Mouse (Mus musculus): ENCODE data around the gene Hic1. TPM values are rescaled to one million over a fixed set of nuclear protein-coding genes. Genes with fewer than 3 reads are reported as not detected.

The Hic1 gene
- polyA plus RNA-seq, 1 experiment from 2014 or later, result 0.17 TPM

DNA sequence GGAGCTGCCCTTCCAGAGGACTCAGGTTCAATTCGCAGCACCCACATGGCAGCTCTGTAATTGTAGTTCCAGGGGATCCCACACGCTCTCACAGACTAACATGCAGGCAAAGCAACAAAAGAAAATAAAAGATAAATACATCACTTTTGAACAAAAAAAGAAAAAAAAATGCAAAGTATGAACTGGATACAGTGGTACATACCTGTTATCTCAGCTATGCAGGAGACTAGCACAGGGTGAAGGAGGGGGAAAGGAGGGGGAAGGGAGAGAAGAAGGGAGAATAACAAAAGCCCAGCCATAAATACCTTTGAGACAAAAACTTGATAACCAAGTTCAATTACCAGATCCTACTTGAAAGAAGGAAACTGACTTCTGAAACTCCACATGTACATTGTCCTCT lies 44.9 kb downstream of the Hic1 start:
- ATAC-seq, result no peak
- ChIA-PET POLR2A (no interaction called here), CTCF (interaction anchor here (0.8 to 1.2 kb wide), 2 partner anchors 14 to 51 kb away, joined by 3 read pairs; no protein-coding TSS in a partner anchor)
- H3K27me3 ChIP-seq, result no peaks in the 10 kb centered on the region
- TF ChIP-seq CTCF (IDR thresholded peaks at IDR 0.05), result no peak
- in situ Hi-C loops (cut with MboI; ENCODE audit: low pct_unique_long_range_greater_than_20kb), result no loop called here
- DNase-seq (ENCODE audit: low read depth, low spot score), result no peak

DNA sequence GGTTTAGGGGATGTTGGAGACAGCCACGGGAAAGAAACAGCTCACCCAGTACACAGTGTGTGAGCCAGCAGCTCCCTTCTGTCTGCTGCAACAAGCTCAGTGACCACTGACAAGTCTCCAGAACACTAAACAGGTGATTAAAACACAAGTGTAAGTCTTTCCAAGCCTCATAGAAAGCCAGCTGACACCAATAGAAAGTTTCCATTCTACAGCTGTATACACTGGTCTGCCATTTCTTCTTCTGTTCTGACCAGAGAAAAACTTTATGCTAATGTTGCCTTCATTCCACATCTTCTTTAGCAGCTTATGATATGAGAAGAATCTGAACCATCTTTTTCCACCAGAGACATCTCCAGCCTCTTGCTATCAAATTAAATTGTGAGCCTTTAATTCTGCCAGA lies 48.0 kb downstream of the Hic1 start:
- ChIA-PET POLR2A (no interaction called here), CTCF (interaction anchor here (0.9 to 1.7 kb wide), 4 partner anchors 10 to 206 kb away, joined by 3 to 5 read pairs (median 4); no protein-coding TSS in a partner anchor)
- in situ Hi-C loops (cut with MboI; ENCODE audit: low pct_unique_long_range_greater_than_20kb), result no loop called here
- TF ChIP-seq CTCF (IDR thresholded peaks at IDR 0.05), result no peak
- no peak for ATAC-seq
- DNase-seq (ENCODE audit: low read depth, low spot score), result no peak
- H3K27me3 ChIP-seq, result no peaks in the 10 kb centered on the region

DNA sequence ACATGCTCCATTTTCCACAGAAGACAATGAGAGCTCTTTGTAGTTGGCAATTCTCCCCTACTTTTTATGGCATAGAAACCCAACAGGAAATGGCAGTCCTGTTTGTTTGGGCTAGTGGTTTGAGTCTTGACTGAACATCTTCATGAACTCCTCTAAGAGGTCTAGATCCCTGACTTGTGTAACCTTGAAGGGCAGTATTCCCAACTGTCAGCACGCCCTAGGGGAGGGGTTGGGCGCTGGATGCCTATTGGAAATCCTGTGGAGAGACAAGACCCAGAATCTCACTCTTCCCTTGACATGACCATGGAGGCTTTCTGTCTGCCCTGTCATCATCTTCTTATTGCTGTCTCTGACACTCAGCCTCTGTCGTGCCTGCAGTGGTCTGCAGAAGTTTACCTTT lies 49.5 kb downstream of the Hic1 start:
- DNase-seq (ENCODE audit: low read depth, low spot score) (no peak), ATAC-seq (no peak)
- TF ChIP-seq CTCF (IDR thresholded peaks at IDR 0.05), result no peak
- ChIA-PET POLR2A (no interaction called here), CTCF (interaction anchor here (0.8 kb wide), 1 partner anchor 139 kb away, joined by 3 read pairs; no protein-coding TSS in a partner anchor)
- H3K27me3 ChIP-seq, result no peaks in the 10 kb centered on the region
- in situ Hi-C loops (cut with MboI; ENCODE audit: low pct_unique_long_range_greater_than_20kb), result no loop called here

DNA sequence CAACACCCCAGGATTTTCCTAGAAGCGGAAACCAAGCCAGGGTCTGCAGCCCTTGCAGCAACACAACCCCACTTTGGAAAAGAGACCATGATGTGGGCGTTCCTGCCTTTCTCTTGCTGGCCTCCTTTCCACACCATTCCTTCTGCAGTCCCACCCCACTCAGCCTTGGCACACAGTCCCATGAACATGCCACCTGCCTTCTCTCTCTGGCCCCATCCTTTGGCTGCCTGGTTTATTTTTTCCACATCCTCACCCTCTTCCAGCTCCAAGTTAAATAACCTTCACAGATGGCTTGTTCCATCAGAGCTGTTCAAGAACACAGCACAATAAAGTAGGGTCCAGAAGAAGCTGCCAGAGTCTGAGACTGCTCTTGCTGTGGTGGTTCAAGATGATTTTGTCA lies 50.0 kb downstream of the Hic1 start:
- ATAC-seq, result no peak
- ChIA-PET CTCF (interaction anchor here (0.8 kb wide), 1 partner anchor 138 kb away, joined by 3 read pairs; no protein-coding TSS in a partner anchor), POLR2A (no interaction called here)
- no peak for DNase-seq (ENCODE audit: low read depth, low spot score)
- in situ Hi-C loops (cut with MboI; ENCODE audit: low pct_unique_long_range_greater_than_20kb), result no loop called here
- no peak for TF ChIP-seq CTCF (IDR thresholded peaks at IDR 0.05)
- no peaks in the 10 kb centered on the region for H3K27me3 ChIP-seq

DNA sequence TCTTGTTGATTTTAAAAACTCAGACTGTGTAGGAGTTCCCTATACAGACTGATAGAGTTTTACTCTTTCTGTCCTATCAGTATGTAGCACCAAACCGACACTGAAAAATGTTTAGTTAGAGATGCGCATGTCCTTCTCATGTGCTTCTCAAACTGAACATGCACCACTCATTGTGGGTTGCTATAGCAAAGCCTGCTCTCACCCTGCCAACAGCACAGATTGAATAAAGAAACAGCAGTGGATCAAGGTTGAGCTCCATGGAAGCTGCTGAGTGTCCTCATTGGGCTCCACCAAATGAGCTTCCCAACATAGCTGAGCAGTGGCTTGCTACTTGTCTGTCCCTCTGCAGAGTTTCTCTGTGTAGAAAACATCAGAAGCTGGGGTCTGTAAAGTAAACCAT lies 51.2 kb downstream of the Hic1 start:
- H3K27me3 ChIP-seq, result no peaks in the 10 kb centered on the region
- DNase-seq (ENCODE audit: low read depth, low spot score) (no peak), ATAC-seq (no peak)
- no peak for TF ChIP-seq CTCF (IDR thresholded peaks at IDR 0.05)
- CTCF ChIA-PET, result interaction anchor here (1.4 kb wide), 1 partner anchor 14 kb away, joined by 3 read pairs; no protein-coding TSS in a partner anchor
- in situ Hi-C loops (cut with MboI; ENCODE audit: low pct_unique_long_range_greater_than_20kb), result no loop called here
- POLR2A ChIA-PET, result no interaction called here

DNA sequence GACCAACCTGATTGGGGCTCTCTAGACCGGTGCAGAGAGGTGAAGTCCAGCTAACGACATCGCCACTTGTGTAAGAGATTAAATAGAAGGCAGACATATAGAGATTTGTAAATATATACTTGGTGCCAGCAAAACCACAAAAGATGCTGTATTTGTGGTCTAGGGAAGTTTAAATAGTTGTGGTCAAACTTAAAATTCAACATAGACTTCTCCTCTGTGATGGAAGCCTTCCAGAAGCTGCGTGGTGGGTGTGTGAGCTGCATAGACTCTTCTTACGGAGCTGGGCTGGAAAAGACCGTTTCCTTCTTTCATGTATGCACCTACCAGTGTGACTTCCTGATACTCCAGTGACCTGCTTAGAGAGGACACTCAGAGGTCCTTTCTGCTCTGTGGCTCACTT lies 52.9 kb downstream of the Hic1 start:
- in situ Hi-C loops (cut with MboI; ENCODE audit: low pct_unique_long_range_greater_than_20kb), result no loop called here
- ATAC-seq (no peak), DNase-seq (ENCODE audit: low read depth, low spot score) (no peak)
- H3K27me3 ChIP-seq, result no peaks in the 10 kb centered on the region
- no peak for TF ChIP-seq CTCF (IDR thresholded peaks at IDR 0.05)
- POLR2A ChIA-PET, result no interaction called here
- CTCF ChIA-PET, result no interaction called here

Other genes with a start within 250 kb of the Hic1 start
- 20.5 TPM for gene Smg6, start 243.7 kb downstream of the Hic1 start, polyA plus RNA-seq (2021)
- gene Srr, start 243.6 kb downstream of the Hic1 start, polyA plus RNA-seq (2021), result 28.5 TPM
- 20.4 TPM for gene Ovca2, start 9.3 kb upstream of the Hic1 start, polyA plus RNA-seq (2021)
- gene Dph1, start 21.7 kb upstream of the Hic1 start, polyA plus RNA-seq (2021), result 43.1 TPM
- 18.7 TPM for gene Rtn4rl1, start 24.3 kb upstream of the Hic1 start, polyA plus RNA-seq (2021)
- gene Rpa1, start 178.8 kb upstream of the Hic1 start, polyA plus RNA-seq (2021), result 64.8 TPM
- 10.4 TPM for gene Smyd4, start 178.9 kb upstream of the Hic1 start, polyA plus RNA-seq (2021)